Mouse (Mus musculus): ENCODE results near the gene 4931440F15Rik. TPM values are rescaled to one million over a fixed set of nuclear protein-coding genes. Genes with fewer than 3 reads are reported as not detected.

The 4931440F15Rik gene
- polyA plus RNA-seq, 1 experiment from 2014 or later = 0.07 TPM

DNA sequence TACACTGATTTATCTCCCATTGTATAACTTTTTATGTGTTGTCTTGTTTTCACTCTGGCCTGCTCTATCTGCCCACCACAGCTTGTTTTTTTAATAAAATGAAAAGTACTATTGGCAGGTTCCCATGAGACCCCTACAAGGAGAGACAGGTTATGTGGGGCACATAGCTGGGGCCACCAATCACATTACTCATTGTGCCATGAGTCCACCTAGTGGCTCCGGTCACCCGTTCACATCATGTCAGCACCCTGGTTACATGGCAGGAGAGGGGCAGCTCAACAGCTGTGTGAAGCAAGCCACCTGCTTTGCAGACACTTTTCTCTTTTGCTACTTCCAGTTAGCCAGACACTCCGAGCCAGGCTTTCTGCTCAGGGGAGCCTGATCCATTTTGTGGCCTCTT lies 13.0 kb downstream of the 4931440F15Rik start:
- ATAC-seq (ENCODE audit: insufficient number of reproducible peaks, low FRiP score, low TSS enrichment, low read depth) = no peak
- no peak overlapping the region for H3K4me2 ChIP-seq (ENCODE audit: low read depth, severe bottlenecking)
- H3K27me3 ChIP-seq (ENCODE audit: control insufficient read depth, insufficient read depth, low read length) = no peaks in the 10 kb centered on the region
- no peak overlapping the region for H3K27ac ChIP-seq (replicated peaks; ENCODE audit: low read depth, low read length)
- 78% methylated on average over 3 of the region's 3 CpGs for WGBS
- no peaks in the 10 kb centered on the region for H3K4me1 ChIP-seq (ENCODE audit: control insufficient read depth, insufficient read depth, low read length)
- H3K4me3 ChIP-seq (ENCODE audit: low read depth, low read length) = no peak overlapping the region
- DNase-seq (ENCODE audit: low spot score) = no peak
- no peaks in the 10 kb centered on the region for H3K9me3 ChIP-seq (ENCODE audit: control insufficient read depth, low read length)
- H3K36me3 ChIP-seq (ENCODE audit: control insufficient read depth, insufficient read depth, low read length) = no peaks in the 10 kb centered on the region
- no peak overlapping the region for H3K9ac ChIP-seq (ENCODE audit: low read length)

DNA sequence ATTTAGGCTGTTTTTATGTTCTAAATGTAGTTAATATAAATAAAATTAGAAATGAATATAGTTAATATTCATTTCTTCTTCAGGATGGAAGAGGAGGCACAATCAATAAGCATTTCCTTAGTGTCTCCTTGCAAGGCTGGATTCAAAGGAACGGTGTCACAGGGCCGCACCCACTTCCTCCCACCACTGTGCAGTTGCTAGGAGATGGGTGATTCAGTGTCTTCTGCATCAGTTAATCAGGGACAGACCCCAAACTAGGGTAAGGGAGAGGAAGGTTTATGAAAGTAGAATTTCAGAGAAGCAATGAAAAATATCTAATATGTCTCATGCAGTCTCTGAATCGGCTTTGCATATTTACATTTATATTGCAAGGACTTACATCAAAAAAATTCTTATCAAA lies 15.1 kb downstream of the 4931440F15Rik start:
- H3K4me2 ChIP-seq (ENCODE audit: low read depth, severe bottlenecking) = no peak overlapping the region
- no peak overlapping the region for H3K4me3 ChIP-seq (ENCODE audit: low read depth, low read length)
- no peak overlapping the region for H3K27ac ChIP-seq (replicated peaks; ENCODE audit: low read depth, low read length)
- H3K4me1 ChIP-seq (ENCODE audit: control insufficient read depth, insufficient read depth, low read length) = no peaks in the 10 kb centered on the region
- H3K27me3 ChIP-seq (ENCODE audit: control insufficient read depth, insufficient read depth, low read length) = no peaks in the 10 kb centered on the region
- no peaks in the 10 kb centered on the region for H3K9me3 ChIP-seq (ENCODE audit: control insufficient read depth, low read length)
- no peaks in the 10 kb centered on the region for H3K36me3 ChIP-seq (ENCODE audit: control insufficient read depth, insufficient read depth, low read length)
- ATAC-seq (ENCODE audit: insufficient number of reproducible peaks, low FRiP score, low TSS enrichment, low read depth) = no peak
- WGBS = 86% methylated on average over 3 of the region's 3 CpGs
- DNase-seq (ENCODE audit: low spot score) = no peak
- no peak overlapping the region for H3K9ac ChIP-seq (ENCODE audit: low read length)

DNA sequence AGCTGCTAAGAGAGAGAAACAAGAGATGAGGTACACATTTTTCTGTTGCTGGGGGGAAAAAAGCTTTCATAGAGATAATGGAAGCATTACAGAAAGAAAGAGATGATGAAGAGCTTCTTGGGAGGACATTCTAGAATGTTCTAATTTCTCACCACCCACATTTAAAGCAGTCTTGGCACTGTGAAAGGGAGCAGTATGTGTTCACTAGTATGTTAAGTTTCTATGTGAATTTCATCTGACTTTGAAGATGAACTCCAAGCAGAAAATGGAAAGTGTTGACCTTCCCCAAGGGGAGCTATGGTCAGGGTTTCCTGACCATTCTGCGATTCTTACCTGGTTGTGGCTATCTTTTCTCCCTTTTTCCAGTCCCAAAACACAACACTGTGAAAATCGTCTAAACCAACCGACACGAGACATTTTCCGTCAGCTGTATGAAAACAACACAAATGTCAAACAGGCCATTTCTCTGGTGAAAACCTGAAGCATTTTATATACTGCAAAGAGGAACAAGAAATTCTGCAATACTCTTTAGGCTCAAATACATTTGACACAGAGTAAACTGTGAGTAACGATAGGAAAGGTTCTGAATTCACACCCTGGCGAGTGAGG lies 16.4 kb downstream of the 4931440F15Rik start:
- H3K4me2 ChIP-seq (ENCODE audit: low read depth, severe bottlenecking) = no peak overlapping the region
- H3K4me1 ChIP-seq (ENCODE audit: control insufficient read depth, insufficient read depth, low read length) = no peaks in the 10 kb centered on the region
- no peaks in the 10 kb centered on the region for H3K9me3 ChIP-seq (ENCODE audit: control insufficient read depth, low read length)
- WGBS = 86% methylated on average over 7 of the region's 7 CpGs
- no peaks in the 10 kb centered on the region for H3K27me3 ChIP-seq (ENCODE audit: control insufficient read depth, insufficient read depth, low read length)
- DNase-seq (ENCODE audit: low spot score) (no peak), ATAC-seq (ENCODE audit: insufficient number of reproducible peaks, low FRiP score, low TSS enrichment, low read depth) (no peak)
- H3K36me3 ChIP-seq (ENCODE audit: control insufficient read depth, insufficient read depth, low read length) = no peaks in the 10 kb centered on the region
- no peak overlapping the region for H3K9ac ChIP-seq (ENCODE audit: low read length)
- H3K27ac ChIP-seq (replicated peaks; ENCODE audit: low read depth, low read length) = no peak overlapping the region
- no peak overlapping the region for H3K4me3 ChIP-seq (ENCODE audit: low read depth, low read length)

DNA sequence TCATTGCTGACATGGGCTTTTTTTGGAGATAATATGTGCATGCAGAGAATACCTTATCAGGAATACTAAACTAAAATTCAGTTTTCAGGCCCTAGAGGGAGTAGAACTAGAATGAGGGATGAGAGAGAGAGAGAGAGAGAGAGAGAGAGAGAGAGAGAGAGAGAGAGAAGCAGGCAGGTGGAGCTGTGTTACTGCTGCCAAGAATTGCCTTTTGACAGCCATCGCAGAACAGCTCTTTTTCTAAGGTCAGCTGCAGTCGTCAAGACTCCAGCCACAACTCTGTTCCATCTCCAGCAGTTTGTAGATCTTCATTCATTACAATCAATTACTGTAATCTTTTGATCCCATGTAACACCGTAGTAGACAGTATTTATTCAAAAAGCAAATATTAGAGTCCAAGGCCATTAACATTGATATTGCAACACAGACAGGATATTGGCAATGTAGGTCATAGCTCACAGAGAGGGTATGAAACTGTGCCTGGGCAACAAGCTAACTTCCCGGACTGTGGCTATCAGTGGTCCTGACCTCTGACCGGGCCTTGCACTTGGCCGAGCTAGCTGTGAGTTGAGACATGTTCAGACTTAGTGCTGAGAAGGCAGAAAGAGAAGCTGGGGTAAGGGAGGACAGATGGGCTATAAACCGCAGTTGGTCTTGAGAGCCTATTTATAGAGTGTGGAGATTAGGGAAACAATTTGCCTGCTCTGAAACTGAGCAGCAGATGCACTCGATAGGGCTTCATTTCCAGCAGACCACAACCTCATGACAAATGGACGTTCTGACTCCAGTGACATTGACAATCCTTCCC lies 17.1 kb downstream of the 4931440F15Rik start:
- ATAC-seq (ENCODE audit: insufficient number of reproducible peaks, low FRiP score, low TSS enrichment, low read depth) (peak; percentile 57; the same call in 1 of the 2 replicates), DNase-seq (ENCODE audit: low spot score) (no peak)
- H3K36me3 ChIP-seq (ENCODE audit: control insufficient read depth, insufficient read depth, low read length) = no peaks in the 10 kb centered on the region
- H3K4me1 ChIP-seq (ENCODE audit: control insufficient read depth, insufficient read depth, low read length) = no peaks in the 10 kb centered on the region
- H3K27me3 ChIP-seq (ENCODE audit: control insufficient read depth, insufficient read depth, low read length) = no peaks in the 10 kb centered on the region
- H3K27ac ChIP-seq (replicated peaks; ENCODE audit: low read depth, low read length) = no peak overlapping the region
- H3K4me2 ChIP-seq (ENCODE audit: low read depth, severe bottlenecking) = no peak overlapping the region
- no peaks in the 10 kb centered on the region for H3K9me3 ChIP-seq (ENCODE audit: control insufficient read depth, low read length)
- H3K4me3 ChIP-seq (ENCODE audit: low read depth, low read length) = no peak overlapping the region
- 46% methylated on average over 9 of the region's 9 CpGs for WGBS
- H3K9ac ChIP-seq (ENCODE audit: low read length) = no peak overlapping the region

DNA sequence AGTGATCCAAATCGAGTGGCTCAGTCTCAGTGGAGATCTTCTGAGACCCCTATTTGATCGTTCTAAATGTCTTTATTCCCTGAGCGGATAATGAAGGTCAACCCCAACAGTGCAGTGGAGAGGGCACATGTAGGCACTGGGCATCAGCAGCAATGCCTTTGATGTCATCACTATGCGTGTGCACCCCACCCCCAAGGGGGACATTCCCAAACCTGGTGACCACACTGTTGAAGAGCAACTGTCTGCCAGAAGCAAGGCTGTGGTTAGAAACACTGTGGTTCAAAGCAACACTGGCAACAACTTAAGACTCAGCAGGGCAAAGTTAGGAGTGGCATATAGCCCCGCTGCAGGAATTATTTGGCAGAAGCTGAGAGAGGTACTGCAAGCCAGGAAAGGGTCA lies 18.1 kb downstream of the 4931440F15Rik start:
- H3K4me2 ChIP-seq (ENCODE audit: low read depth, severe bottlenecking) = no peak overlapping the region
- WGBS = 87% methylated on average over 5 of the region's 5 CpGs
- no peak for ATAC-seq (ENCODE audit: insufficient number of reproducible peaks, low FRiP score, low TSS enrichment, low read depth)
- no peaks in the 10 kb centered on the region for H3K27me3 ChIP-seq (ENCODE audit: control insufficient read depth, insufficient read depth, low read length)
- DNase-seq (ENCODE audit: low spot score) = no peak
- no peaks in the 10 kb centered on the region for H3K9me3 ChIP-seq (ENCODE audit: control insufficient read depth, low read length)
- no peak overlapping the region for H3K27ac ChIP-seq (replicated peaks; ENCODE audit: low read depth, low read length)
- no peaks in the 10 kb centered on the region for H3K36me3 ChIP-seq (ENCODE audit: control insufficient read depth, insufficient read depth, low read length)
- no peaks in the 10 kb centered on the region for H3K4me1 ChIP-seq (ENCODE audit: control insufficient read depth, insufficient read depth, low read length)
- no peak overlapping the region for H3K9ac ChIP-seq (ENCODE audit: low read length)
- H3K4me3 ChIP-seq (ENCODE audit: low read depth, low read length) = no peak overlapping the region

DNA sequence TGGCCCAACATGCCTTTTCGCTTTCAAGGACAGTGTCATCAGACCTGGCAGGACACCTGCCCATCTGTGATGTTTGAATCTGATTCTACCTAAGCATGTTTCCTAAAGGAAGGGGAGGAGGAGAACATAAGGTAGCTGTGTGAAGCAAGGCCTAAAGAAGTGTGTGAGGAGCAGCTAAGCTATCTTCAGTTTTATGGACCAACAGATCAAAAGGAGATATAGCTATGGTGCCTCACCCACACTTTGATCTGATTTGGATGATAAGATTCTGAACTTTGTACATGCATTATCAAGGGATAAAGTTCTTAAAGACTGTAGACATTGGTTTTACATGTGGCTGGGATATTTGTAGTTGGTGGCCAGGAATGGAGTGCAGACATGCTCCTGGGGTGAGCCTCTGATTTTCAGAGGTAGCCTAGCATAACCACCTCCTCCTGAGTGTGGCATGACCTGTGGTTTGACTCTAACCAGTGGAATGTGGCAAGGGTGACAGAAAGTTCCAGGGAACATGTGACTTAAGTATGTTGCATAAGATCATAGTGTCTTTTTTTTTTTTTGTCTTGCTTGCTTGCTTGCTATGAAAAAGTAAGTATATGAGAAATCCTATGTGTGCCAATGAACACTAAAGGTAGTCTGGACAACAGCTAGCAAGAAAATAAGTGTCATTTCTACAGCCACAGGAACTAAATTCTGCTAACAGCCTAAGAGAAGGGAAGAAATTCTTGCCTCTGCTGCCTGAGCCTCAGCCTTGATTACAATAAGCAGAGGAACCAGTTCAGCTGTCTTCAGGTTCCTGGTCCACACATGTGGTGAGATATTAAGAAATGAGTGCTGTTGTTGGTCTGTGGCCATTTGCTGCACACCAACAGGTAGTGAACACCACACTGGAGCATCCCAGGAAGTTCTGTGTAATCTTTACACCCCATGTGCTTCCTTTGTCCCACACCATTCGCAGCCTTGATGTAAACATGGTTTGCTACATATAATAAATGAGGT lies 23.7 kb downstream of the 4931440F15Rik start:
- ATAC-seq (ENCODE audit: insufficient number of reproducible peaks, low FRiP score, low TSS enrichment, low read depth) (no peak), DNase-seq (ENCODE audit: low spot score) (no peak)
- no peak overlapping the region for H3K27ac ChIP-seq (replicated peaks; ENCODE audit: low read depth, low read length)
- H3K4me3 ChIP-seq (ENCODE audit: low read depth, low read length) = no peak overlapping the region
- no peaks in the 10 kb centered on the region for H3K9me3 ChIP-seq (ENCODE audit: control insufficient read depth, low read length)
- H3K36me3 ChIP-seq (ENCODE audit: control insufficient read depth, insufficient read depth, low read length) = no peaks in the 10 kb centered on the region
- H3K4me2 ChIP-seq (ENCODE audit: low read depth, severe bottlenecking) = no peak overlapping the region
- H3K9ac ChIP-seq (ENCODE audit: low read length) = no peak overlapping the region
- 84% methylated on average over 2 of the region's 2 CpGs for WGBS
- no peaks in the 10 kb centered on the region for H3K4me1 ChIP-seq (ENCODE audit: control insufficient read depth, insufficient read depth, low read length)
- no peaks in the 10 kb centered on the region for H3K27me3 ChIP-seq (ENCODE audit: control insufficient read depth, insufficient read depth, low read length)

DNA sequence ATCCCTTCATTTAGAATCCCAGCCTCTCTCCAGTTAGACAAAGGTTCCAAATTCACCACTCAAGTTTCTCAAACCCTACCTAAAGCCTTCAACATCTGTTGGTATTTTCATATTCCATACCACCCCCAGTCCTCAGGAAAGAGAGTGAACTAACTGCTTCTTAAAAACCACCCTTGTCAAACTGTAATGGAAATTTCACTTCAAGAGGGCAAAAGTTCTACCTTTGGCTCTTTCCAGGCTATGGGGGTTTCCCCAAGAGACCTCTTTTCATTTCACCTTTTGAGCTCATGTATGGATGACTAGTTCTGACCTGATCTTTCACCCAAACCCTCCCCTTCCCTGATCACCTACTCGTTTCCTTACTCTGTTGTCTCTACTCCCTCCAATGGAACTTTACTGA lies 25.6 kb downstream of the 4931440F15Rik start:
- no peak overlapping the region for H3K27ac ChIP-seq (replicated peaks; ENCODE audit: low read depth, low read length)
- no peaks in the 10 kb centered on the region for H3K27me3 ChIP-seq (ENCODE audit: control insufficient read depth, insufficient read depth, low read length)
- WGBS = 59% methylated on average over 1 of the region's 1 CpGs
- ATAC-seq (ENCODE audit: insufficient number of reproducible peaks, low FRiP score, low TSS enrichment, low read depth) (no peak), DNase-seq (ENCODE audit: low spot score) (no peak)
- H3K4me2 ChIP-seq (ENCODE audit: low read depth, severe bottlenecking) = no peak overlapping the region
- no peaks in the 10 kb centered on the region for H3K36me3 ChIP-seq (ENCODE audit: control insufficient read depth, insufficient read depth, low read length)
- no peaks in the 10 kb centered on the region for H3K9me3 ChIP-seq (ENCODE audit: control insufficient read depth, low read length)
- no peak overlapping the region for H3K4me3 ChIP-seq (ENCODE audit: low read depth, low read length)
- no peak overlapping the region for H3K9ac ChIP-seq (ENCODE audit: low read length)
- H3K4me1 ChIP-seq (ENCODE audit: control insufficient read depth, insufficient read depth, low read length) = no peaks in the 10 kb centered on the region

DNA sequence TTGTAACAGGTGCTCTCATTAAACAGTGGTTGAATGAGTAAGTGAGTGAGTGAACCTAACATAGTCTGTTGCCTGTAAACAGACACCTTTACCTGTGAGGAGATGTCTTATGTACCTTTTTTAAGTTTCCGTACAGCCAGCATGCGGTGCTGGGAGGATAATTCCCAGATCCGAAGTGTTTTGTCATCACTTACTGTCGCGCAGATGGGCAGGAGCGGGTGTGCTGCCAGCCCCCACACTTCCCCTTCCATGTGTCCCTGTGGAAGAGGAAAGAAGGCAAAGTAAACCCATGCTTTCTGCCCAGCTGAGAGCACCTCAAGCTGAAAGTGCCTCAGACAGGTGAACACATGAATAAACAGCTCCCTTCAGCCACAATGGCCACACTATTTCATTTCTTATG lies 30.4 kb downstream of the 4931440F15Rik start:
- Histone ChIP-seq H3K27me3 (ENCODE audit: control insufficient read depth, insufficient read depth, low read length) (no peaks in the 10 kb centered on the region), H3K36me3 (ENCODE audit: control insufficient read depth, insufficient read depth, low read length) (no peaks in the 10 kb centered on the region), H3K27ac (replicated peaks; ENCODE audit: low read depth, low read length) (no peak overlapping the region), H3K9me3 (ENCODE audit: control insufficient read depth, low read length) (no peaks in the 10 kb centered on the region), H3K4me1 (ENCODE audit: control insufficient read depth, insufficient read depth, low read length) (no peaks in the 10 kb centered on the region), H3K4me2 (ENCODE audit: low read depth, severe bottlenecking) (no peak overlapping the region), H3K4me3 (ENCODE audit: low read depth, low read length) (no peak overlapping the region), H3K9ac (ENCODE audit: low read length) (no peak overlapping the region)
- 87% methylated on average over 6 of the region's 6 CpGs for WGBS
- no peak for ATAC-seq (ENCODE audit: insufficient number of reproducible peaks, low FRiP score, low TSS enrichment, low read depth)
- no peak for DNase-seq (ENCODE audit: low spot score)

Measured in limb, embryonic 11.5 days (tissue).